Mouse (Mus musculus): Measurements from ENCODE around the gene Ehd4. TPM values are rescaled to one million over a fixed set of nuclear protein-coding genes. Genes with fewer than 3 reads are reported as not detected.

Gene Ehd4
- total and polyA plus RNA-seq, 2 experiments = 2.9 to 7.4 TPM

DNA sequence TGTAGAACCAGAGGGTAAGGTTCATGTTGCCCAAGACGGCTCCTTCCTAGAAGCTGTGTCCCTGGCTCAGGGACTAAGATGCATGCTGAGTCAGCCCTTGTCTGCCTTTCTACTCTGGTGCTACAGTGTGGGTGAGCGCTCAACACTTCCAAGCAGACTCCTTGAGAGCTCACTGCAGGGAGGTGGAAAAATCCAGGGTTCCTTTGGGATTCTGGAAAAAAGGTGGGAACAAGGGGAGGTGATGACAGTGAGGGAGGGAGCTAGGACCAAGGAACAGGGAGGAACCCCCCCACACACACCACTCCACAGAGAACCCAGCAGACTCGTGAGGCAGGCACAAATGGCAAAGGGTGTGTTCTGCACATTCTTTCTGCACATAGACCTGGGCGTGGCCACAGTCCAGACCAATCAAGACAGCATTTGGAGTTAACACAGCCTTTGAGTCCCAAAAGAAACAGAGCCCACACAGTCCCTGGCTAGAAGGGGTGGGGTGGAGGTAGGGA lies 110.3 kb downstream of the Ehd4 start:
- whole genome bisulfite sequencing = 60% methylated on average over 4 of the region's 4 CpGs

DNA sequence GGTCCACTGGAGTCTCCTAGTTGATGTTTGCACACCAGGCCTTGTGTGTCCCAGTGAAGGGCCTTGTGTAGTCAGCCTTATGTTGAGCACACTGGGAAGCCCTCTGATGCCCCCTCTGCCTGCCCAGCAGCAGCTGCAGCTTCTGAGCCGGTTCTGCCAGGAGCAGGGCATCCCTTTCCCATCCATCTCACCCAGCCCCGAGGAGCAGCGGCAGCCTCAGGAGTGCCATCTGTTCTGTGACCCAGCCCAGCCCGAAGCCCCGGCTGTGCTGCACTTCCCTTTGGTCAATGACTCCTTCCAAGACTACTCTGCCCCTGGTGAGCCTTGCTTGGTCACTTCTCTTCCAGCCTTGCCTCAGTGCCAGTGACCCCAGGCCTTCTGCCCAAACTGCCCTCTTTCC lies 113.4 kb downstream of the Ehd4 start:
- H3K79me2 ChIP-seq (ENCODE audit: control insufficient read depth, insufficient read depth, low read length) = no peaks in the 10 kb centered on the region
- H3K4me3 ChIP-seq (ENCODE audit: insufficient read depth, low read depth, low read length) = no peak overlapping the region
- no peak for DNase-seq (ENCODE audit: extremely low read depth, low read depth, low spot score)
- WGBS = 92% methylated on average over 5 of the region's 5 CpGs
- no peak overlapping the region for H3K27ac ChIP-seq (replicated peaks; ENCODE audit: insufficient read depth, low read depth, low read length)
- no peaks in the 10 kb centered on the region for H3K27me3 ChIP-seq (ENCODE audit: control insufficient read depth, insufficient read depth, low read length)
- H3K4me1 ChIP-seq (ENCODE audit: control insufficient read depth, insufficient read depth, low read length) = no peaks in the 10 kb centered on the region
- H3K9ac ChIP-seq (ENCODE audit: low read depth, low read length) = no peak overlapping the region
- no peak for TF ChIP-seq CTCF (IDR thresholded peaks at IDR 0.05; ENCODE audit: low read depth, low read length)
- TF ChIP-seq POLR2A (IDR thresholded peaks at IDR 0.05; ENCODE audit: extremely low read depth, insufficient read depth, low read length) = no peak
- no peaks in the 10 kb centered on the region for H3K36me3 ChIP-seq (ENCODE audit: control insufficient read depth, insufficient read depth, low read length)

More for the DNA sequence above, 110.3 kb downstream of the Ehd4 start:
- no peak overlapping the region for H3K27ac ChIP-seq (replicated peaks; ENCODE audit: insufficient read depth, low read depth, low read length)
- H3K4me1 ChIP-seq (ENCODE audit: control insufficient read depth, insufficient read depth, low read length) = no peaks in the 10 kb centered on the region
- no peak for TF ChIP-seq POLR2A (IDR thresholded peaks at IDR 0.05; ENCODE audit: extremely low read depth, insufficient read depth, low read length)
- TF ChIP-seq CTCF (IDR thresholded peaks at IDR 0.05; ENCODE audit: low read depth, low read length) = no peak
- H3K9ac ChIP-seq (ENCODE audit: low read depth, low read length) = no peak overlapping the region
- H3K4me3 ChIP-seq (ENCODE audit: insufficient read depth, low read depth, low read length) = no peak overlapping the region
- H3K27me3 ChIP-seq (ENCODE audit: control insufficient read depth, insufficient read depth, low read length) = no peaks in the 10 kb centered on the region
- no peaks in the 10 kb centered on the region for H3K79me2 ChIP-seq (ENCODE audit: control insufficient read depth, insufficient read depth, low read length)
- no peak for DNase-seq (ENCODE audit: extremely low read depth, low read depth, low spot score)
- no peaks in the 10 kb centered on the region for H3K36me3 ChIP-seq (ENCODE audit: control insufficient read depth, insufficient read depth, low read length)

Other genes with a start within 250 kb of the Ehd4 start
- 2.9 and 3.3 TPM in 2 replicates for gene Mapkbp1, start 181.9 kb downstream of the Ehd4 start, total RNA-seq (2014; rRNA removed)
- 2.2 and 4.6 TPM in 2 replicates for gene Mapkbp1, start 181.9 kb downstream of the Ehd4 start, polyA plus RNA-seq (2012; rRNA removed)
- 1.7 and 2.8 TPM in 2 replicates for gene Jmjd7, start 127.1 kb downstream of the Ehd4 start, total RNA-seq (2014; rRNA removed)
- 4.6 and 6.5 TPM in 2 replicates for gene Jmjd7, start 127.1 kb downstream of the Ehd4 start, polyA plus RNA-seq (2012; rRNA removed)
- 0.13 and 1.5 TPM in 2 replicates for gene Gm28042, start 127.1 kb downstream of the Ehd4 start, total RNA-seq (2014; rRNA removed)
- 0.91 and 1.8 TPM in 2 replicates for gene Gm28042, start 127.1 kb downstream of the Ehd4 start, polyA plus RNA-seq (2012; rRNA removed)
- 0.37 and 1.7 TPM in 2 replicates for gene Pla2g4b, start 121.2 kb downstream of the Ehd4 start, total RNA-seq (2014; rRNA removed)
- 2.0 and 2.4 TPM in 2 replicates for gene Pla2g4b, start 121.2 kb downstream of the Ehd4 start, polyA plus RNA-seq (2012; rRNA removed)
- gene Pla2g4e, start 90.7 kb upstream of the Ehd4 start, total RNA-seq (2014; rRNA removed) = not detected in 2 replicates
- gene Pla2g4e, start 90.7 kb upstream of the Ehd4 start, polyA plus RNA-seq (2012; rRNA removed) = not detected in 2 replicates
- not detected in 2 replicates for gene Pla2g4d, start 134.6 kb upstream of the Ehd4 start, total RNA-seq (2014; rRNA removed)
- gene Pla2g4d, start 134.6 kb upstream of the Ehd4 start, polyA plus RNA-seq (2012; rRNA removed) = not detected in 2 replicates
- 0.09 TPM in 1 of 2 replicates, not detected in the other for gene Pla2g4f, start 159.6 kb upstream of the Ehd4 start, total RNA-seq (2014; rRNA removed)
- gene Pla2g4f, start 159.6 kb upstream of the Ehd4 start, polyA plus RNA-seq (2012; rRNA removed) = 0.05 and 0.15 TPM in 2 replicates
- 14.2 and 18.0 TPM in 2 replicates for gene Vps39, start 198.5 kb upstream of the Ehd4 start, total RNA-seq (2014; rRNA removed)
- gene Vps39, start 198.5 kb upstream of the Ehd4 start, polyA plus RNA-seq (2012; rRNA removed) = 7.4 and 10.5 TPM in 2 replicates
- gene Ganc, start 249.3 kb upstream of the Ehd4 start, total RNA-seq (2014; rRNA removed) = 20.0 and 26.5 TPM in 2 replicates
- 10.7 and 13.9 TPM in 2 replicates for gene Ganc, start 249.3 kb upstream of the Ehd4 start, polyA plus RNA-seq (2012; rRNA removed)
- 14.0 and 15.7 TPM in 2 replicates for gene Tmem87a, start 249.5 kb upstream of the Ehd4 start, total RNA-seq (2014; rRNA removed)
- gene Tmem87a, start 249.5 kb upstream of the Ehd4 start, polyA plus RNA-seq (2012; rRNA removed) = 2.1 and 4.3 TPM in 2 replicates

Measured in liver, adult 2 months (tissue).